Mouse (Mus musculus) lung, postnatal 36 days (tissue): ENCODE data around the gene Gm20518.

Source experiments
- DNase-seq: peaks from one replicate; pipeline ENCODE4 v3.0.0; 2022; ENCODE audit warnings: mixed read lengths

Gm20518 gene

DNA sequence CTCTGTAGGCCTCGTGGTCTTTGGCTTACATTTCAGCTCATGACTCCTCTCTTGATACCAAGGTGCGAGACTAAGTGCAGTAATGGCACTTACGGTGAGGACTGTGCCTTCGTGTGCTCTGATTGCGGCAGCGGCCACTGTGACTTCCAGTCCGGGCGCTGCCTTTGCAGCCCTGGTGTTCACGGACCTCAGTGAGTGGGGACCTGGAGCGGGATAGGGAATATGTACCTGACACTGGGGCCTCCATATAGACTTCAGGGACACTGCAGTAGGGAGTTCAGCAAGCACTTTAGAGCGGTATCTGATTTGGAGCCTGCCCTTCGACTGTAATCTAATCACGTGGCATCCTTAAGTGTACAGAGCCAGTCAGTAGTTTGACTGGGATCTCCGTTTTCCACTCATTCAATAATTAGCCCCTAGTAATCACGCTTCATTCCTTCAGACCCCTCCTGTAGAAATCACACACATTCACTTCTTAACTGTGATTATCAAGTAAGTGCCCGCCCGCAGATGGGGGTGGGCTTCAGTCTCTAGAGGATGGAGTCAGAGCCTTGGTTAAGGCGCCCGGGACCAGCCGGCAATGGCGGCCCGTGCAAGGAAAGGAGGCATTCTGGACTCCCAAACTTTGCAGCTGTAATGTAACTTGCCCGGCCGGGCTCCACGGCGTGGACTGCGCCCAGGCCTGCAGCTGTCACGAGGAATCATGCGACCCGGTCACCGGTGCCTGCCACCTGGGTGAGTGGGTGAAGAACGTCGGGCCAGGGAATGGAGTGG is 87.6 kb downstream of the Gm20518 start:
- DNase-seq: no peak

DNA sequence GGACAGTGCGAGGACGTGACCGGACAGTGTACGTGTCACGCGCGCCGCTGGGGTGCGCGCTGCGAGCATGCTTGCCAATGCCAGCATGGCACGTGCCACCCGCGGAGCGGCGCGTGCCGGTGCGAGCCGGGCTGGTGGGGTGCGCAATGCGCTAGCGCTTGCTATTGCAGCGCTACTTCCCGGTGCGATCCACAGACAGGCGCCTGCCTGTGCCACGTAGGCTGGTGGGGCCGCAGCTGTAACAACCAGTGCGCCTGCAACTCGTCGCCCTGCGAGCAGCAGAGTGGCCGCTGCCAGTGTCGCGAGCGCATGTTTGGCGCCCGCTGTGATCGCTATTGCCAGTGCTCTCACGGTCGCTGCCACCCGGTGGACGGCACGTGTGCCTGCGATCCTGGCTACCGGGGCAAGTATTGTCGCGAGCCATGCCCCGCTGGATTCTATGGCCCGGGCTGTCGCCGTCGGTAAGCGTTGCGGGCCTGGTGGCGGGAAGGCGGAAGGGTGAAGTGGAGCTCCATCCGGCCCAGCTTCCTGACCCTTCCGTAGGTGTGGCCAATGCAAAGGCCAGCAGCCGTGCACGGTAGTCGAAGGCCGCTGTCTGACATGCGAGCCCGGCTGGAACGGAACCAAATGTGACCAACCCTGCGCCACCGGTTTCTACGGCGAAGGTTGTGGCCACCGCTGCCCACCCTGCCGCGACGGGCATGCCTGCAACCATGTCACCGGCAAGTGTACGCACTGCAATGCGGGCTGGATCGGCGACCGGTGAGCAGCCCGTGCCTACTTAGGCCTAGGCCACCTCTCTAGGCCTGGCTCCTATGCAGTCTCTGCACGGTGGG is 88.4 kb downstream of the Gm20518 start:
- DNase-seq: peak; percentile 45

GRCm38 (mm10) chr16:17802456-17802838 is 89.0 kb downstream of the Gm20518 start:
- DNase-seq: no peak

DNA sequence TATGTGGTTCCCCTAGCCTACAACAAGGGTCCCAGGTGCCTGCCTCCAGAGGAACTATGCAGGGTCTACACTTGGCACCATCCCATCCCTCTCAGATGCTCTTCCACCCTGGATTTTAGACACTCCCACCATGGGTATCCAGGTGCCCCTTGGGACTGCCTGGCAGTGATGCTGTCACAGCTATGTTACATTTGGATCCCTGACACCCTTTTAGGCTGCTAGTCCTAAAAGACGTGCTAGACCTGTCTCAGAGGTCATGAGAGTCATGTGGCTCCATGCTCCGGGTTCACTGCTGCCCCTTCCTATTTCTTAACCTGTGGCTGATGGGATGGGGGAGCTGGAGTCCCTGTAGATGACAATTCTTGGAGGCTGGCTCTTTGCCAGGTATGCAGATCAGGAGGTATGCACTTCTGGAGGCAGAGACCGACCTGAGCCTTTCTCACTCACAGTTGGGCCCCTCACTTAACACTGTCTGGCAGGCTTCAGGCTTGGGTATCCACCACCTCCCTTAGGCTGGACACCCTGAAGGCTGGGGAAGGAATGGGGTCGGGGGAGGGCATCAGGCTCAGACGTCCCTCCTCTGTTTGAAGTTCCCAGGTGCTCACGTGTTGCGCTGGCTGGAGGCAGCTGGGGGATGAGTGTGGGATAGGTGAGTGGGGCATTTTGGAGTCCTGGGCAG is 89.6 kb downstream of the Gm20518 start:
- peak; percentile 33 for DNase-seq

DNA sequence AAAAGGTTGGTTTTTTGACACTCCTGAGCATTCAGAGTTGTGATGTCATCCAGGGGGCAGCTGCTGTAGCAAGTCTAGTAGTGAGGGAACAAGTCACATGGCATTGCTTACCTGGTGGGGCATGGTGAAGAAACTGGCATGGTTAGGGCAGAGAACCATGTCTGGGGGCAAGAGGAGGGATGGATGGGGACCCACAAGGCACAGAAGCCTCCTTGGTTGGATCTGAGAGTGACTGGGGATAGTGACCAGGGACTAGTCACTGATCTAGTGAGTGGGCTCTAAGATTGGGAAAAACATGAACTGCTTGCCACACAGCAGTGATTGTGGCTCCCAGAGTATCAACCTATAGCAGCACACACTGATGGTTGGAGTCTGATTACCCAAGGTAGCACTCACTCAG is 91.9 kb downstream of the Gm20518 start:
- DNase-seq: no peak

DNA sequence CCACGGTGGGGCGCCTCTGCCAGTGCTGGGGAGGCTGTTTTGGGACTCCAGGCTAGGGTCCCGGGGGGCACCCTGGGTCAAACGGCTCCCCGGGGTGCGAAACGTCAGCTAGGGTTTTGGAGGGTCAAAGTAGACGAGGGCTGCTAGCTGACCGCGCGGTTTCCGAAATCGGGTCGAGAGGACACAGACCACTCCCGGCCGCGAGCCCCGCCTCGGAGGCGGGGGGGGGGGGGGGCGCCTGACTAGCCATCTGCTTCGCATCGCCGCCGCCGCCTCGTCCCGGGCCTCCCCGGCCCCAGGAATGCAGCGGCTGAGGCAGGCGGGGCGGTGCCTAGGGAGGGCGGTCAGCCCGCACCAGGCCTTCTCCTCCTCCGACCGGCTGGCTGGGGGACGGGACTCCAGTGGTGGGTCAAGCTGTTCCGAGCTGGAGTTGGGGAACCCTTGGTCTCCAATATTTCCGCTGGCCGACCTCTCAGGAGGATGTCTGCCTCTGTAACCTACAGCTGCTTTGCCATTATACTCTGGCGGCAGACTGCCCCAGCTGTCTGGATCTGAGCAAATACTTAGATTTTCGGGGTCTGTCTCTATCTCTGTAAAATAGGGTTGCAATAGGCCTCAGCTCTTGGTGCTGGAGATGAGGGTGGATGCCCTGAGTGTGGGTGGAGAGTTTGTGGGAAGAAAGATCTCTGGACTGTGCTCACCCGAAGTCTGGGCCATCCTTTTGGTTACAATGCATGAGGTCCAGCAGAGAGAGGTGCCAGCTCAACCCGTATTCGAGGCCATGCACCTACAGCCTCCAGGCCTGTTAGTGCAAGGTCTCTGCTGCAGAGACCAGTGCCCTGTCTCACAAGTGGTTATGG is 92.9 kb downstream of the Gm20518 start:
- DNase-seq: peak; percentile 77

- DNase-seq: no peak
Observed at GRCm38 (mm10) chr16:17797812-17798311, 93.6 kb downstream of the Gm20518 start.

GRCm38 (mm10) chr16:17796971-17797811 is 94.3 kb downstream of the Gm20518 start, which contains the start of gene Scarf2:
Gene Scarf2, plus strand, starts transcription at chr16:17797282.
- DNase-seq: peak; percentile 75

GRCm38 (mm10) chr16:17796519-17796918 is 95.0 kb downstream of the Gm20518 start:
- DNase-seq: no peak

DNA sequence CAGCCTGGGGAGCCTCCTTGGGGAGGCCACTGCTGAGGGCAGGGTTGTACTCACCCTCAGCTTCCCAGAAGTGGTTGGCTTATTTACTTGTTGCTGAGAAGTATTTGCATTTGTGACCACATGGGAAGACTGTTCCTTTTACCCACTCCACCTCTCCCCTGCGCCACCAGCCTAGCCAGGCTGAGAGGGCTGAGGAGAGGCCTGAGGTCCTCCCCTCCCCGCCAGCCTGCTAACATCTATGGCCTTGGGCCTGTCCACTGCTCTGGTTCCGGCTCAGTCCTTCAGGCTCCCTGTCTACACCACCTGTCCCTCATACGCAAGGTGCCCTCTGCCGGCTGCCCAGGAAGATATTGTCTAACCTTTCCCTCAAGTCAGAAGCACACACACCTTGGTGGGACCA is 95.8 kb downstream of the Gm20518 start:
- DNase-seq: peak; percentile 75

DNA sequence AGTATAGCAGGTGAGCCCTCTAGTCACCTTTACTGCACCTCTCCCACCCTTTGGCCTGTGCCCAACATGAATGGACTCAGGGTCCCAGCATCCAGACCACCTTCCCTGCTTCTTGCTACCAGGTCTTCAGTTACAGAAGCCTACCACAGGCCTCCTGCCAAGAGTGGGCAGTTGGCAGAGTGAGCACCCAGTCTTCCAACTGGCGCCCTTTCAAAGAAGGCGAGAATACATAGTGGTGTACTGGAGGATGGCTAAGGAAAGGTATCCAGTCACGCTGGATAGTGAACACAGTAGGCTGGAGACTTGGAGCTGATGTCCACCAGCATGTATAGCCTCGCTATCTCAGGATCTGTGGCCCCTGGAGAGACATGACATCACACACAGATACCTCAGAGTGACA is 97.4 kb downstream of the Gm20518 start:
- DNase-seq: no peak

DNA sequence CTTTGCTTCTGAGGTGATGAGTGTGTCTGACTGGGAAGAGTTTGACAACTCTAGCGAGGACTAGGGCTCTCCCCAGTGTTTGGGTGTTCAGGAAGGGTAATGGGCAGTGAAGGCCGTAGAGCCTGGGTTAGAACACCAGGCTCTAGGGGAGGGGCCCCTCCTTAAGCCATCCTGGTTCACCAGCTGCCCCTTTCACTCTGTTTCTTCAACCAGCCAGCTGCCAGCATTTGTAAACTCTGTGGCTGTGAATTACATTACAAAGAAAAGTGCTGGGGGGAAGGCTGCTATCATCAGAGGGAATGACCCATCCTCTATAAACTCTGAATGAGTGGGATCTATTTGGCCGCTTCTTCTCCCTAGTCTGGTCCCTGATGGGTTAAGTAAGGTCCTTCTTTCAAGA is 98.7 kb downstream of the Gm20518 start:
- DNase-seq: no peak

- peak; percentile 34 for DNase-seq
Observed at GRCm38 (mm10) chr16:17785337-17785736, 106.1 kb downstream of the Gm20518 start.
